In genomic region chr19:43760504-43760903, GRCm38 (mm10) we compare ENCODE assay signal across 8 mouse cellular contexts. TPM values are rescaled to one million over a fixed set of nuclear protein-coding genes. Genes with fewer than 3 reads are reported as not detected.
DNase-seq lines count a peak whose midpoint lies in the region; ATAC-seq lines count a peak whose summit lies in the region.

No protein-coding gene starts in this region.

- H3K4me1 ChIP-seq in forebrain, embryonic 14.5 days (ENCODE audit: control insufficient read depth, insufficient read depth, low read length): no peaks in the 10 kb centered on the region
- H3K4me1 ChIP-seq in forebrain, embryonic 12.5 days: no peaks in the 10 kb centered on the region
- no peaks in the 10 kb centered on the region for H3K4me1 ChIP-seq in liver, embryonic 11.5 days (replicated peaks; ENCODE audit: control insufficient read depth, insufficient read depth, low read length)

- no peak overlapping the region for H3K4me3 ChIP-seq in forebrain, embryonic 14.5 days (ENCODE audit: low read depth, low read length)
- H3K4me3 ChIP-seq in forebrain, embryonic 12.5 days (replicated peaks): no peak overlapping the region
- no peak overlapping the region for H3K4me3 ChIP-seq in liver, embryonic 11.5 days (ENCODE audit: low read depth, low read length)

- H3K27ac ChIP-seq in forebrain, embryonic 14.5 days (ENCODE audit: low read depth, low read length): no peak overlapping the region
- no peak overlapping the region for H3K27ac ChIP-seq in forebrain, embryonic 12.5 days
- H3K27ac ChIP-seq in liver, embryonic 11.5 days (ENCODE audit: low read depth, low read length): no peak overlapping the region

- H3K27me3 ChIP-seq in forebrain, embryonic 14.5 days (replicated peaks; ENCODE audit: control insufficient read depth, insufficient read depth, low read length): no peaks in the 10 kb centered on the region
- no peaks in the 10 kb centered on the region for H3K27me3 ChIP-seq in forebrain, embryonic 12.5 days
- no peaks in the 10 kb centered on the region for H3K27me3 ChIP-seq in liver, embryonic 11.5 days (replicated peaks; ENCODE audit: control insufficient read depth, insufficient read depth, low read length)

- H3K9me3 ChIP-seq in forebrain, embryonic 14.5 days (replicated peaks; ENCODE audit: control insufficient read depth, low read length): no peaks in the 10 kb centered on the region
- H3K9me3 ChIP-seq in forebrain, embryonic 12.5 days: no peaks in the 10 kb centered on the region
- no peaks in the 10 kb centered on the region for H3K9me3 ChIP-seq in liver, embryonic 11.5 days (ENCODE audit: control insufficient read depth, low read length)

- no peak for ATAC-seq in forebrain, embryonic 14.5 days
- ATAC-seq in forebrain, embryonic 12.5 days (ENCODE audit: low FRiP score): no peak
- no peak for ATAC-seq in liver, embryonic 11.5 days (replicated peaks; ENCODE audit: low FRiP score)

- peak; percentile 84 for DNase-seq in forebrain, embryonic 14.5 days (ENCODE audit: low spot score)
- DNase-seq in A20 (ENCODE audit: low read depth, low spot score): peak; percentile 78
- DNase-seq in adrenal gland, adult 8-10 months: peak; percentile 28
- DNase-seq in embryo, embryonic 11 days: peak; percentile 79
- DNase-seq in hindlimb bud, embryonic 11.5 days (ENCODE audit: extremely low spot score, low read depth, low spot score): peak; percentile 47
- DNase-seq in liver, embryonic 11.5 days (ENCODE audit: low spot score): peak; percentile 62
- peak; percentile 70 for DNase-seq in retina, postnatal 7 days (ENCODE audit: low read depth, low spot score)

- H3K36me3 ChIP-seq in forebrain, embryonic 14.5 days (ENCODE audit: control insufficient read depth, insufficient read depth, low read length): no peaks in the 10 kb centered on the region
- no peaks in the 10 kb centered on the region for H3K36me3 ChIP-seq in forebrain, embryonic 12.5 days (replicated peaks)
- peaks cover 2% of the 10 kb centered on the region; the same call in 1 of the 2 replicates for H3K36me3 ChIP-seq in liver, embryonic 11.5 days (ENCODE audit: control insufficient read depth, insufficient read depth, low read length)

- 23% methylated on average over 6 of the region's 6 CpGs for WGBS in forebrain, embryonic 14.5 days
- 22% methylated on average over 6 of the region's 6 CpGs for WGBS in forebrain, embryonic 12.5 days
- whole genome bisulfite sequencing in liver, embryonic 11.5 days: 24% methylated on average over 6 of the region's 6 CpGs

- H3K9ac ChIP-seq in forebrain, embryonic 14.5 days (ENCODE audit: low read length): no peak overlapping the region
- no peak overlapping the region for H3K9ac ChIP-seq in forebrain, embryonic 12.5 days
- H3K9ac ChIP-seq in liver, embryonic 11.5 days (ENCODE audit: low read depth, low read length): no peak overlapping the region

- no peak overlapping the region for H3K4me2 ChIP-seq in forebrain, embryonic 14.5 days (ENCODE audit: low read length)
- no peak overlapping the region for H3K4me2 ChIP-seq in forebrain, embryonic 12.5 days
- H3K4me2 ChIP-seq in liver, embryonic 11.5 days: no peak overlapping the region

RNA-seq across cellular contexts. Expression of gene Cox15, which starts 7.7 kb away (rescaled TPM):
- 5.7 and 6.7 TPM in 2 replicates for polyA plus RNA-seq in forebrain, embryonic 14.5 days (2014; fragmentation: Nextera tagmentation; extraction: Ambion mirVana)
- 14.5 and 15.5 TPM in 2 replicates for polyA plus RNA-seq in forebrain, embryonic 12.5 days (2016; fragmentation: Nextera tagmentation; extraction: Ambion mirVana)
- 10 to 100 TPM; 36.5 to 56.6 (median 45.9) TPM for total RNA-seq in adrenal gland, adult 8-10 months (2022)
- 12.3 and 14.0 TPM in 2 replicates for polyA plus RNA-seq in liver, embryonic 11.5 days (2014; fragmentation: Nextera tagmentation; extraction: Ambion mirVana)

RNA-seq across cellular contexts. Expression of gene Cutc, which starts 7.7 kb away (rescaled TPM):
- 7.1 and 9.0 TPM in 2 replicates for polyA plus RNA-seq in forebrain, embryonic 14.5 days (2014; fragmentation: Nextera tagmentation; extraction: Ambion mirVana)
- polyA plus RNA-seq in forebrain, embryonic 12.5 days (2016; fragmentation: Nextera tagmentation; extraction: Ambion mirVana): 10.9 and 11.7 TPM in 2 replicates
- 10 to 100 TPM in 1 of 4 experiments, 1 to 10 TPM in 3; 9.3 to 12.4 (median 9.8) TPM for total RNA-seq in adrenal gland, adult 8-10 months (2022)
- 19.4 and 22.3 TPM in 2 replicates for polyA plus RNA-seq in liver, embryonic 11.5 days (2014; fragmentation: Nextera tagmentation; extraction: Ambion mirVana)

RNA-seq across cellular contexts. Expression of gene Abcc2, which starts 21.5 kb away (rescaled TPM):
- not detected in 2 replicates for polyA plus RNA-seq in forebrain, embryonic 14.5 days (2014; fragmentation: Nextera tagmentation; extraction: Ambion mirVana)
- polyA plus RNA-seq in forebrain, embryonic 12.5 days (2016; fragmentation: Nextera tagmentation; extraction: Ambion mirVana): not detected in 2 replicates
- total RNA-seq in adrenal gland, adult 8-10 months (2022): 1 to 10 TPM in 1 of 4 experiments, under 1 TPM in 3; 0.03 to 1.1 (median 0.09) TPM
- polyA plus RNA-seq in liver, embryonic 11.5 days (2014; fragmentation: Nextera tagmentation; extraction: Ambion mirVana): 4.5 and 5.1 TPM in 2 replicates

Comparison
In these comparisons a context has a peak if more than half of its experiments do, and no peak if none do; other contexts are left out.
1. DNase-seq: peak in every context shown above with its lines; median percentile 84 in forebrain, embryonic 14.5 days; 79 in embryo, embryonic 11 days; 78 in A20; 70 in retina, postnatal 7 days; 62 in liver, embryonic 11.5 days; 47 in hindlimb bud, embryonic 11.5 days; 28 in adrenal gland, adult 8-10 months.